Mouse (Mus musculus) heart, embryonic 13.5 days (tissue): ENCODE measurements around the gene Tmem234. TPM values are rescaled to one million over a fixed set of nuclear protein-coding genes. Genes with fewer than 3 reads are reported as not detected.

Source experiments
- ATAC-seq: fragments of 200-750 bp; cut with Nextera tagmentation; 2 replicates; pipeline ENCODE4 v1.8.0; 2017; ENCODE audit warnings: moderate TSS enrichment; ENCODE audit not compliant: insufficient number of reproducible peaks, low FRiP score, low TSS enrichment; ENCODE audit errors: extremely low read depth
- H3K27ac ChIP-seq: fragments of 300-500 bp; sonication (generic); replicated peaks from 2 replicates; pipeline ENCODE4 v1.5.1; 2015; ENCODE audit warnings: moderate library complexity, mild to moderate bottlenecking, inconsistent platforms
- H3K27me3 ChIP-seq: fragments of 300-500 bp; sonication (generic); replicated peaks from 2 replicates; pipeline ENCODE4 v1.6.1; 2015; ENCODE audit warnings: mild to moderate bottlenecking, inconsistent platforms
- H3K36me3 ChIP-seq: fragments of 300-500 bp; sonication (generic); 2 replicates; pipeline ENCODE4 v1.6.1; 2015; ENCODE audit warnings: mild to moderate bottlenecking, inconsistent platforms
- H3K4me1 ChIP-seq: fragments of 300-500 bp; sonication (generic); 2 replicates; pipeline ENCODE4 v1.6.1; 2015; ENCODE audit warnings: inconsistent platforms
- H3K4me2 ChIP-seq: fragments of 300-500 bp; sonication (generic); 2 replicates; pipeline ENCODE4 v1.6.1; 2015; ENCODE audit warnings: inconsistent platforms, mild to moderate bottlenecking, moderate library complexity
- H3K4me3 ChIP-seq: fragments of 300-500 bp; sonication (generic); 2 replicates; pipeline ENCODE4 v1.5.1; 2015; ENCODE audit warnings: moderate library complexity, mild to moderate bottlenecking, inconsistent platforms
- H3K9ac ChIP-seq: fragments of 300-500 bp; sonication (generic); 2 replicates; pipeline ENCODE4 v1.6.1; 2015; ENCODE audit warnings: inconsistent platforms, mild to moderate bottlenecking, moderate library complexity
- H3K9me3 ChIP-seq: fragments of 300-500 bp; sonication (generic); 2 replicates; pipeline ENCODE4 v1.6.1; 2016; ENCODE audit warnings: inconsistent platforms
- WGBS: fragments of 180-500 bp; shearing (Covaris S2); methylation state at CpG from one replicate; pipeline ENCODE4 v1.1.7; 2015; ENCODE audit warnings: mixed read lengths; 5-methylcytosine and 5-hydroxymethylcytosine counted together
- polyA plus RNA-seq: library from polyadenylated mRNA; unstranded; fragments of >200 nt; fragmentation: Nextera tagmentation; extraction: Ambion mirVana; gene quantifications from 2 replicates; pipeline ENCODE4 v1.2.1, GENCODE M21; 2015

Tmem234 gene
- polyA plus RNA-seq, 1 experiment from 2014 or later = 160 TPM

- no peak overlapping the region for H3K4me3 ChIP-seq
- H3K9ac ChIP-seq = no peak overlapping the region
- 90% methylated on average over 1 of the region's 1 CpGs for WGBS
- no peak overlapping the region for H3K4me2 ChIP-seq
- no peak overlapping the region for H3K27ac ChIP-seq
- peaks cover 17% of the 10 kb centered on the region for H3K4me1 ChIP-seq
- peaks cover 3% of the 10 kb centered on the region; the same call in 1 of the 2 replicates for H3K27me3 ChIP-seq
- ATAC-seq = no peak
- no peaks in the 10 kb centered on the region for H3K36me3 ChIP-seq
- H3K9me3 ChIP-seq = no peaks in the 10 kb centered on the region
Measured at GRCm38 (mm10) chr4:129582251-129582650, 18.2 kb upstream of the Tmem234 start.

GRCm38 (mm10) chr4:129584370-129584769, 16.1 kb upstream of the Tmem234 start:
- H3K36me3 ChIP-seq = no peaks in the 10 kb centered on the region
- H3K9me3 ChIP-seq = no peaks in the 10 kb centered on the region
- peak overlapping the region; percentile 77 for H3K9ac ChIP-seq
- ATAC-seq = no peak
- WGBS = 67% methylated on average over 1 of the region's 1 CpGs
- H3K4me2 ChIP-seq = peak overlapping the region; percentile 78
- H3K4me3 ChIP-seq = peak overlapping the region; percentile 58
- peaks cover 17% of the 10 kb centered on the region for H3K4me1 ChIP-seq
- H3K27ac ChIP-seq = peak overlapping the region; percentile 68; the same call in 1 of the 2 replicates
- H3K27me3 ChIP-seq = no peaks in the 10 kb centered on the region

- no peaks in the 10 kb centered on the region for H3K27me3 ChIP-seq
- H3K9ac ChIP-seq = peak overlapping the region; percentile 77
- H3K4me3 ChIP-seq = peak overlapping the region; percentile 58
- no peaks in the 10 kb centered on the region for H3K9me3 ChIP-seq
- H3K4me1 ChIP-seq = peaks cover 17% of the 10 kb centered on the region
- peak overlapping the region; percentile 68; the same call in 1 of the 2 replicates for H3K27ac ChIP-seq
- peak overlapping the region; percentile 78 for H3K4me2 ChIP-seq
- 2% methylated on average over 36 of the region's 36 CpGs for WGBS
- 0 out of 2 replicates have a peak, but pooled peaks cover under 1% of the 10 kb centered on the region for H3K36me3 ChIP-seq
- ATAC-seq = peak; percentile 59; the same call in 1 of the 2 replicates
Measured at GRCm38 (mm10) chr4:129584884-129585608, 15.4 kb upstream of the Tmem234 start.

GRCm38 (mm10) chr4:129585773-129586172, 14.7 kb upstream of the Tmem234 start:
- WGBS = 74% methylated on average over 9 of the region's 9 CpGs
- Histone ChIP-seq H3K4me1 (peaks cover 14% of the 10 kb centered on the region), H3K27me3 (no peaks in the 10 kb centered on the region), H3K9me3 (no peaks in the 10 kb centered on the region), H3K4me3 (peak overlapping the region; percentile 58), H3K9ac (peak overlapping the region; percentile 77), H3K36me3 (peaks cover 8% of the 10 kb centered on the region), H3K27ac (no peak overlapping the region), H3K4me2 (peak overlapping the region; percentile 78)
- ATAC-seq = no peak

GRCm38 (mm10) chr4:129586943-129587342, 13.5 kb upstream of the Tmem234 start:
- no peak overlapping the region for H3K27ac ChIP-seq
- H3K4me2 ChIP-seq = no peak overlapping the region
- peaks cover 20% of the 10 kb centered on the region for H3K36me3 ChIP-seq
- no peak for ATAC-seq
- H3K9me3 ChIP-seq = no peaks in the 10 kb centered on the region
- no peak overlapping the region for H3K9ac ChIP-seq
- H3K4me3 ChIP-seq = no peak overlapping the region
- peaks cover 14% of the 10 kb centered on the region for H3K4me1 ChIP-seq
- H3K27me3 ChIP-seq = no peaks in the 10 kb centered on the region
- WGBS = 50% methylated on average over 1 of the region's 1 CpGs

GRCm38 (mm10) chr4:129588865-129589264, 11.6 kb upstream of the Tmem234 start:
- Histone ChIP-seq H3K4me3 (no peak overlapping the region), H3K4me1 (peaks cover 14% of the 10 kb centered on the region), H3K36me3 (peaks cover 39% of the 10 kb centered on the region), H3K9me3 (no peaks in the 10 kb centered on the region), H3K4me2 (no peak overlapping the region), H3K27ac (no peak overlapping the region), H3K27me3 (no peaks in the 10 kb centered on the region), H3K9ac (no peak overlapping the region)
- ATAC-seq = no peak
- WGBS = 64% methylated on average over 4 of the region's 4 CpGs

- ATAC-seq = no peak
- H3K36me3 ChIP-seq = peaks cover 59% of the 10 kb centered on the region
- WGBS = 36% methylated on average over 7 of the region's 7 CpGs
- no peak overlapping the region; the same call in 1 of the 2 replicates for H3K27ac ChIP-seq
- no peaks in the 10 kb centered on the region for H3K9me3 ChIP-seq
- no peak overlapping the region for H3K4me3 ChIP-seq
- H3K9ac ChIP-seq = no peak overlapping the region
- no peak overlapping the region for H3K4me2 ChIP-seq
- no peaks in the 10 kb centered on the region for H3K27me3 ChIP-seq
- 0 out of 2 replicates have a peak, but pooled peaks cover 4% of the 10 kb centered on the region for H3K4me1 ChIP-seq
Measured at GRCm38 (mm10) chr4:129608426-129609025, 8.1 kb downstream of the Tmem234 start.

GRCm38 (mm10) chr4:129609139-129609631, 8.7 kb downstream of the Tmem234 start:
- ATAC-seq = no peak
- Histone ChIP-seq H3K9ac (no peak overlapping the region), H3K4me3 (no peak overlapping the region), H3K36me3 (peaks cover 52% of the 10 kb centered on the region), H3K4me2 (no peak overlapping the region), H3K9me3 (no peaks in the 10 kb centered on the region), H3K27me3 (no peaks in the 10 kb centered on the region), H3K4me1 (peaks cover 8% of the 10 kb centered on the region), H3K27ac (no peak overlapping the region)
- 78% methylated on average over 12 of the region's 12 CpGs for WGBS

GRCm38 (mm10) chr4:129610026-129610425, 9.6 kb downstream of the Tmem234 start:
- ATAC-seq = no peak
- no peaks in the 10 kb centered on the region for H3K27me3 ChIP-seq
- H3K27ac ChIP-seq = no peak overlapping the region
- H3K4me2 ChIP-seq = no peak overlapping the region
- H3K4me1 ChIP-seq = peaks cover 12% of the 10 kb centered on the region
- no peak overlapping the region for H3K4me3 ChIP-seq
- H3K9me3 ChIP-seq = no peaks in the 10 kb centered on the region
- WGBS = 77% methylated on average over 4 of the region's 4 CpGs
- peaks cover 47% of the 10 kb centered on the region for H3K36me3 ChIP-seq
- H3K9ac ChIP-seq = no peak overlapping the region

- Histone ChIP-seq H3K27me3 (no peaks in the 10 kb centered on the region), H3K4me3 (no peak overlapping the region), H3K4me1 (peaks cover 12% of the 10 kb centered on the region), H3K9me3 (no peaks in the 10 kb centered on the region), H3K27ac (no peak overlapping the region), H3K36me3 (peaks cover 44% of the 10 kb centered on the region), H3K9ac (no peak overlapping the region), H3K4me2 (no peak overlapping the region)
- no peak for ATAC-seq
- 58% methylated on average over 4 of the region's 4 CpGs for WGBS
Measured at GRCm38 (mm10) chr4:129610472-129610871, 10.0 kb downstream of the Tmem234 start.

GRCm38 (mm10) chr4:129614093-129614492, 13.6 kb downstream of the Tmem234 start, which contains the start of gene Dcdc2b:
Gene Dcdc2b (minus strand): TSS chr4:129614257.
- H3K9me3 ChIP-seq = no peaks in the 10 kb centered on the region
- no peak within 1 kb of the TSS for H3K4me2 ChIP-seq
- H3K9ac ChIP-seq = peak within 1 kb of the TSS; percentile 24; the same call in 1 of the 2 replicates
- H3K4me3 ChIP-seq = no peak within 1 kb of the TSS
- no peaks in the 10 kb centered on the region for H3K27me3 ChIP-seq
- H3K4me1 ChIP-seq = peaks cover 21% of the 10 kb centered on the region
- peaks cover 33% of the 10 kb centered on the region for H3K36me3 ChIP-seq
- no peak within 1 kb of the TSS for H3K27ac ChIP-seq
- ATAC-seq = no peak
- WGBS = 73% methylated on average over 6 of the region's 6 CpGs
